Mouse (Mus musculus): Measurements from ENCODE around the gene Itln1.

- TF ChIP-seq CTCF (IDR thresholded peaks at IDR 0.05; ENCODE audit: low read depth, low read length) (no peak), GATA1 (IDR thresholded peaks at IDR 0.05; ENCODE audit: borderline replicate concordance, low read length) (no peak), GATA2 (IDR thresholded peaks at IDR 0.05; ENCODE audit: borderline replicate concordance, low read depth, low read length) (no peak), TAL1 (conservative IDR thresholded peaks at IDR 0.05; ENCODE audit: low read depth, low read length) (no peak)
These were observed 35.2 kb downstream of the Itln1 start for GRCm38 (mm10) chr1:171499856-171500255.
